Mouse (Mus musculus): ENCODE data around the gene Igsf21.

Gene Igsf21

GRCm38 (mm10) chr4:140246180-140247005 is at the start of gene Igsf21:
TSS of gene Igsf21 (minus strand) at chr4:140246784.
- DNase-seq (ENCODE audit: low spot score): no peak

DNA sequence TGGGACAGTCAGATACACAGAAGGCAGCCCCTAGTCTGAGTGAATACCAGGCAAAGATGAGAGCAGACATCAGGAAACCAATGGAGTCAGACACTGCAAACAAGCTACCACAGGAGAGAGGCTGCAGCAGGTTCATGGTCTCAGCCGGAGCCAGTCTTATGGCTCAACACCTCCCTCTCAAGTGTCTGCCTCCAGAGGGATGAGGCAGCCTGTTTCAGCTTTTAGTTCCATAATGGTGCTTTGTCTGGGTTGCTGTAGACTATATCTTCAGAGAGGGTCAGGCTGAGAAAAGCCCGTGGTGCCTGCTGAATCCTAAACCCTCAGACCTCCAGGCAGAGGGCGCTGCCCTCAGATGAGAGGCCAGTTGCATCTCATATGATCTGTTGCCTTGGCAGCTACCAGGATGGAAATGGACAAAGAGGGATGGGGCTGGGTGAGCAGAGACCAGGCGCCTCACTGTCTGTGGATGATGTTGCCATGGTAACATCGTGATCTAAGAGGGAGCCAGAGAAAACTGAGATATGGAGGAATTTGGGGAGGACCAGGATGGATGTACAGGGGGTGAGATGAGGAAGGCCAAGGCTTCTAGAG is 39.2 kb upstream of the Igsf21 start:
- DNase-seq (ENCODE audit: low spot score): no peak

DNA sequence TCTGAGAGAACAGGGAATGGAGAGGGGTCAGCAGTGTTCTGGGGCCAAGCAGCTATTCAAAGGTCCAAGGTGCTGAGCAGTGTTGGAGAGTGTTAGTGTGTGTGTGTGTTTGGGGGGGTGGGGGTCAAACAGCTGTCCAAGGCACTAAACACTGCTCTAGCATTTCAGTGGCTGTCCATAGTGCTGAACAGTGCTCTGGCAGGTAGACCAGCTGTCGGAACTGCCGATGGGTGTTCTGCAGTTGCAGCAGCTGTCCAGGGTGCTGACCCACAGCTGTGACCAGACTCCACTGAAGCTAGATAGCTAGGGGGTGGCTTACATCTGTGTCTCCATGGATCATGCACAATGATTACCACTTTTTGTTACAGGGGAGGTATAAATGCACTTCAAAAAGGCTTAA is 36.8 kb upstream of the Igsf21 start:
- DNase-seq (ENCODE audit: low spot score): peak; percentile 23

GRCm38 (mm10) chr4:140278269-140278668 is 31.7 kb upstream of the Igsf21 start:
- DNase-seq (ENCODE audit: low spot score): no peak

- DNase-seq (ENCODE audit: low spot score): no peak
These were observed 25.3 kb upstream of the Igsf21 start for GRCm38 (mm10) chr4:140271913-140272312.

DNA sequence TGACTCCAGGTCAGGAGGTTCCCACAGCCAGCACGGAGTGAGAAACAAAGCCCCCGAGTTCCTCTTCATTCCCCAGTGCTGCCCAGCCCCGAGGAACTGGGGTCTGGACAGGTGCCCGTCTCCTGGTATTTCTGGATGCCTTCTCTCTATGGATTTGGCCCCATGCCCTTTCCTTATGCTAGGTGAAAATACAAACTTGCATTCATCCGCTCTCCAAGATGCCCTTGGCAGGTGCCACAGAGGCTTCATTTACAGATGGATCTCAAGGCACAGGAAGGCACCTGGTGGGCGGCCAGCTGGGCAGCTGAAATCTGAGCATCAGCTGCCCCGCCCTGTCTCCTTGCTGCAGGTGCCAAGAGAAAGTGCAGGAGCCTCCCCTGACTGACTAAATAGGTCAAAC is 23.9 kb upstream of the Igsf21 start:
- DNase-seq (ENCODE audit: low spot score): no peak

DNA sequence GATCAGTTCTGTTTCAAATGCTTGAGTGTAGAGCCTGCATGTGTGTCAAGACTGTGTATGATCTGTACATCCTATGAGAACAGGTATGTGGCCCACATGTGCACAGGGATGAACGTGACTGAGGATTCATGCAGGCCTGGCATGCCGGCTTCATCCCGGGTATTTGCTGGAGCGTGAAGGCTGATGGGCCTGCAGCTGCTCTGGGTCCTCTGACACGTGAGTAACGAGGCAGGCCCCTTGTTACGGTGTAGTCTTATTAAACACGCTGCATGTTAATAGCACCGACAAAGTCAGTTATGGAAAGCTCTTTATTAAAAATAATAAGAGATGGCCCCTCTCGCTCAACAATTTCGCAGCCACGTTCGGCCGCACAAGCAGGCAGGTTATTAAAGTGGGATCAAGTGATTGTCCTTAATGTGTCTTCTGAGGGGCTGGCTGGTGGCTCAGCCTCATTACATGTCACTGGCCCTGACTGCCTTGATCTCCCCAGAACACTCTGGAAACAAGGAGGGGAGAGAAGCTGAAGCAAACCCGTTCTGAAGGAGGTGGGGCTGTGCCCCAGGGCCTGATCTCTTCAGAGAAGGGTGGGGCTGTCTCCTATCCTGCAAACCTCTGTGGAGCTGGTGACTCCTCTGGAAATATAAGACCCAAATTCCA is 22.7 kb upstream of the Igsf21 start:
- DNase-seq (ENCODE audit: low spot score): no peak

GRCm38 (mm10) chr4:140267835-140268234 is 21.3 kb upstream of the Igsf21 start:
- no peak for DNase-seq (ENCODE audit: low spot score)

DNA sequence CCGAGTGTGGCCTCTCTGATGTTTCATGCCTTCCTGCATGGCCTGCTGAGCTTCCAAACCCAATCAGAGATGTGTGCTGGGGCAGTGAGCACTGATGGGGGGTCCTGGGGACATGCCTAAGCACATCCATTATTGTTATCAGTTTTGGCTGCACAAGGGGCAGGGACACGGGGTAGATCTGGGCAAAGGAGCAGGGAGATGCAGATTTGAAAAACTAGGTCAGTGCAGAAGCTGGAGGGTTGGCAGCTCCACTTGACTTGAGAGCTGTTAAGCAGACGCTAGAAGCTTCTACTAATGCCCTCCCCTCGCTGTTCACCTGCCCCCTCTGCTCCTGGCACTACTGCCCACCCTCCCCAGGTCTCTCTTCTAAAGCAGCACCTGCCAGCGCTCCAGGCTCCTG is 20.5 kb upstream of the Igsf21 start:
- no peak for DNase-seq (ENCODE audit: low spot score)

DNA sequence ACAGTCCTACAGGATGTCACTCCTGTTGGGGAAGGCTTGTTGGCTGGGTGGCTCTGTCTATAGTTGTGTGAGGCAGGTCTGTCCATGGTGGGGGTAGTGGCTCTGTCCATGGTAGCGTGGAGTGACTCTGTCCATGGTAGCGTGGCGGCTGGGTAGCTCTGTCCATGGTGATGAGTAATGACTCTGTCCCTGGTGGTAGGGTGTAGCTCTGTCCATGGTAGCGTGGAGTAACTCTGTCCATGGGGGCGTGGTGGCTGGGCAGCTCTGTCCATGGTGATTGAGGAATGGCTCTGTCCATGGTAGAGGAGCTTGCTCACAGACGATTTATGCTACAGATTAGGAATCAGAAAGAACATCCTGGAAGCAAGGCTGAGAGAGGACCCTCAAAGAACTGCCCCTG is 12.4 kb upstream of the Igsf21 start:
- peak; percentile 52 for DNase-seq (ENCODE audit: low spot score)

DNA sequence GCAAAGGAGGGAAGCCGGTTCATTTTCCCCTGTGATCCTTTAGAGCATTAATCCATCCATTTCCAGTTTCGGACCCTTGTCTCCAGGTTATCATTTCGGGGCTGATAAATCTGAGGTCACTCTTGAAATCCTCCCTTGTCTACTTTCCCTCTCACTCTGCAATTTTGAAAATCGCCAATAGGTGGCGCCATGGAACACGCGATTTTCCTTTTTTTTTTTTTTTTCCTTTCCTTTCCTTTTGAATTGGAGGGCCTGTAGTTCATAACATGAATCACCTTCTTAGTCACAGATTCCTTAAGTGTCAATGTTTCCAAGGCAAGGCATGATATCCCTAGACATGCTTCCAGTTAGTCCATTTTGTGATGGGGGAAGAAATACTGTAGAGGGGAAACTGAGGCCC is 5.8 kb upstream of the Igsf21 start:
- DNase-seq (ENCODE audit: low spot score): peak; percentile 15

DNA sequence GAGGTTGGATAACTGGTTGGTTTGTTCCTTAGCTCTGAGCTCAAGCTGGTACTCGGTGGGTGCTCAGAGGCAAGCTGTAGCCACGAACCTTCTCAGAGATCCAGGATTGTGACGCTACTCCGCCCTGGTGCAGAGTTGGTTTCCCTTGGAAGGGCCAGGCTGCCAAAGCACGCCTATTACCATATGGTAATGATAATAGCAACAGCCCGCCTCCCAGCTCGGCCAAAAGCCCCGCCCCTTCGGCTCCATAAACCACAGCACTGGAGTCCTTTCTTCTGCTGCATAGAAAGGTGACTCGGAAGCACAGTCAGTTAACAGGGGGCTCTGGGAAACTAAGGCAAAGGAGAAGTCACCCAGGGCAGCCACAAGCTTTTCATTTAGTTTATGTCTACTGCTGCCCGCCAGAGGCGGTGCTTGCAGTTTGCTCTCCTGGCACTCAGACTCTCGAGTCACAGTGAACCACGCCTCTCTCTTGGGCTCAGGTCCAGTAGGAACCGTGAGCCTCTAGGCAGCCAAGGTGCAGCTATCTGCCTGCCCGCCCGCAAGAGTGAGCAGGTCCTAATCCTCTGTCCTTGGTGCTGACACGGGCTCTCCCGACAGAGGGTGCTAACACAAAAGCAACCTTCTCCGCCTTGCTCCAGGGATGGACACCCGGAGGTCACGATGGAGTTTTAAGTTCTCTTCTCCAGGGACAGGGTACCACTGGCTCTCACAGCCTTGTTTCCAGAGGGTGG is 2.6 kb upstream of the Igsf21 start:
- DNase-seq (ENCODE audit: low spot score): peak; percentile 37

DNA sequence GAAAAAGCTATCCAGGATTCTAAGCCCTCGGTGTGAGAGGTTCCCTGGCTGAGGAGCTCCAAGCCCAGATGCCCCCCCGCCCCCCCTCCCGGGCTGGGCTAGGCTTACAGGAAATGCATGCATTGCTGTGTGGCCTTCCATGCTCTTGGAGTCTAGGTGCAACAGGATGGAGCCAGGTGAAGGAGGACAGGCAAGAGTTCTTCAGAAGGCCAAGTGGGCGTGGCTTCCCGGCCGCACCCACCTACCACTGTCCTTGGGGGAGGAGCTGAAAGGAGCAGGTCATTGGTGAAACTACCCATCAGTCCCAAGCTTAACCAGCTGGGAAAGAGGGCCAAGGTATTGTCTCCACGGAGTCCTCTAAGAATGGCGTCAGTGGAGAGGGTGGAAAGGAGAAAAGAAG is 1.8 kb upstream of the Igsf21 start:
- DNase-seq (ENCODE audit: low spot score): no peak

- no peak for DNase-seq (ENCODE audit: low spot score)
These were observed 721 bp upstream of the Igsf21 start for GRCm38 (mm10) chr4:140247006-140248003.

- no peak for DNase-seq (ENCODE audit: low spot score)
These were observed 1.1 kb downstream of the Igsf21 start for GRCm38 (mm10) chr4:140245286-140246179.

- DNase-seq (ENCODE audit: low spot score): no peak
These were observed 1.7 kb downstream of the Igsf21 start for GRCm38 (mm10) chr4:140244835-140245234.

- DNase-seq (ENCODE audit: low spot score): no peak
These were observed 2.3 kb downstream of the Igsf21 start for GRCm38 (mm10) chr4:140244161-140244813.

DNA sequence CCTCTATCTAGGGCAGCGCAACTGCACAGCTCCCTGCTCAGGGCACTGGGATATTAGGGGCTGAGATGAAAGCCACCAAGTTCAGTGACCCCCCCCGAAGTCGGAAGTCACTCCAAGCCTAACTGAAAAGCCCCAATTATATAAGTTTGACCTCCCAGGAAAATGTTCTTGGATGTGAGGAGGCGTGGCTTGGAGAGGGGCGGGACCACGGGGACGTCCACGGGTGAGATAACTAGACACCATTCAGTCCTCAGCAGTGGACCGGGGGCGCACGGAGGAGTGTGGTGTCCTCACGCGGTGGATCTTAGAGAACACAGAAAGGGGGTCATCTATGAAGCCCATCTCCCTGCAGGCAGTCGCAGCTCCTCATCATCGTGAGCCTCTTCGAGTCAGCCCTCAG is 3.4 kb downstream of the Igsf21 start:
- no peak for DNase-seq (ENCODE audit: low spot score)

DNA sequence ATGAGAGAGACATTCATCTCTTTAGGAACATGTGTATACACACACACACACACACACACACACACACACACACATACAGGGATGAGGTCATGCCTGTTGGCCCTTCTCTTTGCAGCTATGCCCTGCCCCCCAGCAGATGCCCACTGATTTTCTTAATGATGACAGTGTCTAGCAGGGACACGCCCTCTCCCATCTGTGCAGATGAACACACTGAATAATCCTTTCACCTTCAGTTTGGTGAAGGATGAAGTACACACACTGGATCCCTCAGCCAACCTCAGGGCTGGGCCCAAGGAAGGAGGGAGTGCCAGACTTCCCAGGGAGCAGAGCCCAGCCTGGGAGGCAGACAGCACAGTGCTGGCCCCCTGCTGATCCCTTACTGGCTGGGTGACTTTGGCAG is 4.3 kb downstream of the Igsf21 start:
- DNase-seq (ENCODE audit: low spot score): no peak

- no peak for DNase-seq (ENCODE audit: low spot score)
These were observed 9.3 kb downstream of the Igsf21 start for GRCm38 (mm10) chr4:140237305-140237741.

Data from ovary, postnatal 14 days (tissue).